Mouse (Mus musculus): ENCODE measurements at regions not wholly inside any gene's neighbourhood (a gene's known extent, or its start where the extent isn't known, plus 50 kb on each side); places are given as distances from the start of the nearest gene placed in this dataset.

DNA sequence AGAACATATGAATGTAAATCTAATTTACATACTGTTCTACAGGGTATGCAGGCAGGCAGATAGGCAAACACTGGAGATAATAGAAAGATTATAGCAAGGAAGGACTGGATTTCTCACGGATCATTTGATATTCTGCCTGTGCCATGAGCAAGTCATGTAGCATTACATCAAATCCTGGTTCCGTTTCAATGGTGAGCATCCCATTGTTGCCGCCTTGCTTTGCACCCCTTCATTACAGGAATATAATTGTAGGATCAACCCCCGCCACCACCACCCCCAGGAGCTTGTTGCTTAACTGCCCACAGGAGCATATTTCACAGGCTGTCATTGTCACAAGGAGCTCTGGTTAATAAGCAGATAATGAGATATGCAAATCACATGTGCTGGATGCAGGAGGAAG, 468.8 kb upstream of the Rgma start:
- no peak for DNase-seq (ENCODE audit: low spot score)

DNA sequence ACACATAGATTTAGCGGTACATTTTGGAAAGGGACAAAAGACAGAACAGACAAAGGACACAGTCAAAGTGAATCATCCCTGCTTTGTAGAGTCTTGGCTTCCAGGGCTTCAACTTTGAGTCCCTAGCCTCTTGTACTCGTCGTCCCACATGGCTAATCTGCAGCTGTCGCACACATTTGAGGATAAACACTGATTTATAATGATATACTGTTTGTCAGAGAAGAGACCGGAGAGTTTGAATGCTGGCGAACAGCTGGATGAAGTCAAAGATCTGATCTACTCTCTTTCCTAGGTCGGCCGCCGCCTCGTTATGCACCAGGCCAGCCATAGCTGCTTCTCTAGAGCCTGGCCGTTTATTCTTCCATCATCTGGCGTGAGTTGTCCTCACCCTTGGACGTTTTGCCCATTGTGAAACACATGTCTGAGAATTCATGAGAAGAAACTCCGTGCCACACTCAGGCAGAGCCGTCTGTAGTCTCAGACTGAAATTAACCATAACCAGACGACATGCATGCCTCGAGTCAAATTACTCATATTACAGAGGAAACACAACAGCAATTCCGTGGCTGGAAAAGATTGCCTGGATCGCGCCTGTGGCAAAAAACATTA, 448.4 kb upstream of the Rgma start:
- no peak for DNase-seq (ENCODE audit: low spot score)

DNA sequence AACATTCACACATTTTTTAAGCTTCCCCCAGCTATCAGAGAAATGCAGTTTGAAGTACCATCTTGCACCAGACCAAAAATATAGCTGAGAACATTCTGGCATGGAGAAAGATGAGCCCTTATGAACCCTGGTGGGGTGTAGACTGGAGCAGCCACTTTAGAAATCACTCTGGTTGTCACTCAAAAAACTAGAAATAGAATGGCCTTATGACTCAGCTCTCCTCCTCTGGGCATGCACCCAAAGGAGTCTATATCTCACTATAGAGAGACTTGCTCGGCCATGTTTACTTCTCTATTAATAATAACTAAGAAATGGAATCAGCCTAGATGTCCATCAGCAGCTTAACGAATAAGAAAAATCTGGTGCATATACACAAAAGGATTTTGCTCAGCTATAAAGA, 436.5 kb upstream of the Rgma start:
- no peak for DNase-seq (ENCODE audit: low spot score)

DNA sequence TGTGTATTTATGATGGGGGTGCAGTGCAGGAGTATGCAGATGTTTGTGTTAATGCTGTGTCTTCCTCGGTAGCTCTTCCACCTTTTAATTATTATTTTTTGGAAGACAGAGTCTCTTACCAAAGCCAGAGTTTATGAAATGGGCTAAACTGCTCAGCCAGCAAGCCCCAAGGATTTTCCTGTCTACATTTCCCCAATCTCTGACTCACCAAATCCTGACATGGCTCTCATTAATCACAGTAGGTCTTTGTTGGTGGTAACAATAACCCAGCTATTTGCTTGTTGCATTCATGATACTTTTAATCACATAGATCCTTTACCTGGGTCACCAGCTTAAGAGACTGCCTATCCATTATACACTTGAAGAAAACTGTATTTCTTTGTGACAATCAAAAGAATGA, 427.8 kb upstream of the Rgma start:
- no peak for DNase-seq (ENCODE audit: low spot score)

DNA sequence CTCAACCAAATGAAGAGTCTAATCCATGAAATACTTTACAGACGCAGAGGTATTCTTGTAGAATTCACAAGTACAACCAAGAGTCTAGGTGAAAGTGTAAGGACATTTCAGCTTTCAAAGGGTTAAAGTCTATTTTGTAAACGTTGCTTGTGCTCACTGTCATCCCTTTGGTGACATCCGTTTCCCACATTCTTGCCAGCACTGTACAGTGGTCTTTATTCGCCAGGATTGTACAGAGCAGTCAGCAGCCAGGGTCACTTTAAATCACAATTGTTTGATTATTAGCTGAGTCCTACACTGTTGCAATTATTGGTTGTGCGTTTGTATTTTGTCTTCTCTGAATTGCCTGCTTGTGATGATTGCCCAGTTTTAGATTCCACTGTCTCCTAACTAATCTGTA, 427.3 kb upstream of the Rgma start:
- no peak for DNase-seq (ENCODE audit: low spot score)

DNA sequence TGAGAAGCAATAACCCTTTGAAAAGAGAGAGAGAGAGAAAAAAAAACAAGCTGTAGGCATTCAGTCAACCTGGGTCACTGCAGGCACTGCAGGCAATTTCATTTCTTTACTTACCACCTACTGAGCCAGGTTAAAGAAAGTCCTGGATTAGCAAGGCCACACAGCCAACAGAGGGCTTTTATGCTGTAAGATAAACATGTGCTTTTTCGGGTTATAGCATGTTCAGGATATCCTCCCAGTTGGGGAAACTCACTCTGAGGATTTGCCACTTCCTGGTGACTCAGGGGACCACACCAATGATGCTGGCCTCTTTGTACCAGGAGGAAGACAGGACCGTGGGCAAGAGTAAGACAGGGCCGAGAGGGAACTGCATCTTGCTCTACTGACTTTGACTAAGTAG, 426.6 kb upstream of the Rgma start:
- DNase-seq (ENCODE audit: low spot score) = no peak

DNA sequence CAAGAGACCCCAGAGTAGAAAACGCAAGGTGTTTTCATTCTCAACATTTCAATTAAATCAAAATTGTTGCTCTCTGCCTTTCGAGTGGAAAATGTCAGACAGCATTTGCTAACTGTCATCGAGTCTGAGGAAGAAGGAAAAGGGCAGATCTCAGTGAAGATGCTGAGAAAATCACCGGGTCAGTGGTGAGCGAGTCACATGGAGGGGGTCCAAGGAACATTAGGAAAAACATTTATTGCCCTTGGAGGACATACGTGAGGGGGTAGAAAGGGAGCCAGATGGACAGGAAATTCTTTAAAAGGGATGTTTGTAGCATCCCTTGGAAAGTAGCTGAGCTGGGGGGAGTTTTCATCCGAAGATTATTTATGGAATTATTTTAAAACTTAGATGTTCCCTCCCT, 425.4 kb upstream of the Rgma start:
- DNase-seq (ENCODE audit: low spot score) = no peak

DNA sequence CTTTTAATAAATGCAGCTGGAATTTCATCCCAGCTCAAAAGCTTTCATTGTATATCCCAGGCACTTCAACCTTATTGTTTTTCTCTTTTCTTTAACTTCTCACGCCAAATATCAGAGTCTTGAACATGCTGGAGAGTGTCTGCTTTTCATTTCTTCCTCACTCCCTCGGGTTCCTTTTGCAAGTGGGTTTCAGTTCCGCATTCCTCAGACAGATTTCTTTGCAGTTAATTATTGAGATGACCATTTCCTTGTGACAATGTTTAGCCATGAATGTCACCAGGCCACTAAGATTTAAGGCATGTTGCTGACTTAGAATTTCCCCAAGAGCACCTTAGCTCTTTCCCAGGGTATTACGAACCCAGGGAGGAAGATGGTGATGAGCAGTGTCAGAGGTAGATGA, 417.6 kb upstream of the Rgma start:
- DNase-seq (ENCODE audit: low spot score) = no peak

DNA sequence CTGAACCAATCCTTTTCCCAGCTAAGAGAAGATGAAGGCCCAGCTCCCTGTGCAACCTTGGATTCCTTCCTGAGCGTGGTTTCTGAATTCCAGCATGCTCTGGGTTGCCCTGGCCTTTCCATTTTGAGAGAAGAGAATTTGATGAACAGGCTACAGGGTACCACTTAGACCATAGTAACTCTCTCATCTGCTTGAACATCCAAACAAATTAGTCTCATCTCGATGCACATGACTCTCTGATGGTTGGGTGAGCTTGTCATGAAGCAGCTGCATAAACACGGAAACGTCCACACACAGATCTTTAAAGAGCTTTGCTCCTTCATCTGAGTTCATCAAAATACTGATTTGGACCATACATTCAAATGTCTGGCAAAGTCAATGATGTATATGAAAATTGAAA, 414.0 kb upstream of the Rgma start:
- no peak for DNase-seq (ENCODE audit: low spot score)

DNA sequence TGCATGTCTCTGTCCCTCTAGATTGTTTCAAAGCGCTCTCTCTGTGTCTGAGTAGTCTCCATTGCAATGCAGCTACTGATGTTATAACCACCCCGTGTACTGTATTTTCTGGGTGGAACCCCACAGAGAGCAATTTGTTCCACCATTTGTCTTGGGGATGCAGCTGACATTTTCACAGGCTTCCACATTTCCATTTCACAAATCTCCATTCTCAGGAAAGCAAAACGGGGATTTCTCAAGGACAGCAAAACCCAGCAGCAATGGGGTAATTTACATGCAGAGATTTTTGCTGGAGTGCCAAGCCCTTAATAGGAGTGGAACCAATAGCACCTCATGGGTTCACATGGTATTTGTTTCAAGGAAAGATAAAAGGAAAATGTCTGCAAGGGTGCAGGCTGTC, 412.5 kb upstream of the Rgma start:
- no peak for DNase-seq (ENCODE audit: low spot score)

DNA sequence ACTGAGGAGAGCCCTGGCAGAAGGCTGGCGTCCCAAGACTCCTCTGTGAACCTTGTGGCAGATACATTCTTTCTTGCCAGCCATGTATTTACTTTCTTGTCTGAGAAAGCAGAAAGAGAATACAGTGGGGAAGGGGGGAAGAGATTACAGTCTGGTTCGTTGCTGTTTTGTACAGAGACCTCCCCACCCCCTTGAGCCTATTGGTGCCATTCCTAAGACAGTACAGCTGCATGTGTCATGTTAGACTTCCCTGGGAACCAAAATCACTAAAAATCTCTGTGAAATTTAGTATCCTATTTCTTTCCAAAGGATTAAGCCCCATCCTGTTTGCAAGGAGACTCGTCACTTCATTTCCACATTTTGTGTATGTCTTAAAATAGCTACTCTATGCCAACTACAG, 411.4 kb upstream of the Rgma start:
- DNase-seq (ENCODE audit: low spot score) = no peak

DNA sequence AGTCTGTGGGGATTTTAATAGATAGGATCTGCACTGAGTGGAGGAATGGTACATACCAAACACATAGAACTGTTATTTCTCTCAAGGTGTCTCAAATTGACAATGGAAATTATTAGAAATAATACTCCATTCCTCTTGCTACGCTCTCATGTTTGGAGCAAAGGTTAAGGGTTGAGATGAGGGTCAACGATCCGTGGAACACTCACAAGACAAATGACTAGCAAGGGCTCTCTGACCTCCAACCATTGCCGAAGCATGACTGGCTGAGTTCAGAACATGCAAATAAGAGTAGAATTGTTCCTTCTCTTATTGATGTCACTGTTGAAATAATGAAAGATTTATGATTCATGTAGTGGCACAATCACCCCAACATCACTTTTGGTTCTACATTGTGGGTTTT, 407.1 kb upstream of the Rgma start:
- no peak for DNase-seq (ENCODE audit: low spot score)

DNA sequence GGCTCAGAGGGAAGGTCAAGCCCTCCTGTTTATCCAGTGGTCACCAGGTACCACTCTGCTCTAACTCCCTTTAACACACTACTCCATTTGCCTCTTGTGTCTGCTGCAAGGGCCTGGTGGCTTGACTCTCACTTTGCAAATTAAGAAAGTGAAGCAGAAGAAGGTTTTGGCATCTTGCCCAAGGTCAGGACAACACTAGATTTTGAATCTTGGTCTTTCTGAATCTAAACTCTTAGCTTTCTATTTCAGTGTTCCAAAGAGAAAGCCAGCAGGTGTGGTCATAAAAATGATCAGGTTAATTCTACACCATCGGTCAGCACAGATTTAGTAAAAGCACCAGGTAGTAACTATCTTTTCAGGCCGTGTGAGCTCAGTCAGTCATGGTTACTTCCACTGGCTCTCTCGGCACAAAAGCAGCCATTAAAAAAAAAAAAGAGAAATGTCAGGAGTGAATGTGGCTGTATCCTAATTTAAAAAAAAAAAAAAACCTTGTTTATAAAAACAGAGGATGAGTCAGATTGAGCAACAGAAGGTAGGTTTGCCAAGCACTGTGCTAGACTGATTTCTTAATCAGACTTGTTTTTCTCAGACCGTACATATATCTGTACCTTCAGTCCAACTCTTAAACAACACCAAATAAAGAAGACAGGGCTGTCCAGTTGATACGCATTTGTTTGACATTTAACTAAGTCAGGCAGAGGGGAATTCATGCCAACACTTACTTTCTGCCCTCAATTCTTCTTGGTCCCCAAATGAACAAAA, 403.6 kb upstream of the Rgma start:
- DNase-seq (ENCODE audit: low spot score) = no peak

DNA sequence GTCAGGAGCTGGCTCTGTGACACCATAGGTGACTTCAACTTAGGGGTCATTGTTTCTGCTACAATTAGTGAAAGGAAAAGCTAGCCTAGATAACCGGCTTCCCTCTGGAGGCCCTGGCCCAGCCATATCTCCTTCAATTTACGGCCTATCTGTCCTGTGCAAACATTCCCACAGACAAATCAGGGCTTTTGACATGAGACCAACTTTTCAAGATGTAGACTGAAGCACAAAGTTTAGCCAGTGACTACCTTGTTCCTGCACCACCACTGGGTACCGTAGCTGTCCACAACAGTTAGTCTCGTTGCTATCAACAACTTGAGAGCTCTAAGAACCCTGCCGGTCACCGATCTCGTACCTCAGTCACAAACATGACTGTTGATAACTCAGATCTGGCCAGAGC, 402.9 kb upstream of the Rgma start:
- DNase-seq (ENCODE audit: low spot score) = no peak

DNA sequence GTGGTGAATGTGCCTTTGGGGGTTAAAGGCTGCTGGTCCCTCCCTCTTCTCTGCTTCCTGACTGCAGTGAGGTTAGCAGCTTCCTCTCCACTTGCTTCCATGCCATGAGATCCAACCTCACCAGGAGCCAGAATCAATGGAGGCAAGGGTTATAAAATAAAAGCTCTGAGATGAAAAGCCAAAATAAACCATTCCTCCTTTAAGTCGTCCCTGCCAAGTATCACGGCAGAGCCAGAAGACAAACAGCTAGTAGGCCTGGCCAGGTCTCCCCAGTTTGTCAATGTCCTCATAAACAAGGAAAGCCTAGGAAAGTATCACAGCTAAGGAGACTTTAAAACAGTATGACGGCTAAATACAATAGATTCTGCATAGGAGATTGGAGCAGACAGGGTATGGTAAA, 401.5 kb upstream of the Rgma start:
- DNase-seq (ENCODE audit: low spot score) = no peak

DNA sequence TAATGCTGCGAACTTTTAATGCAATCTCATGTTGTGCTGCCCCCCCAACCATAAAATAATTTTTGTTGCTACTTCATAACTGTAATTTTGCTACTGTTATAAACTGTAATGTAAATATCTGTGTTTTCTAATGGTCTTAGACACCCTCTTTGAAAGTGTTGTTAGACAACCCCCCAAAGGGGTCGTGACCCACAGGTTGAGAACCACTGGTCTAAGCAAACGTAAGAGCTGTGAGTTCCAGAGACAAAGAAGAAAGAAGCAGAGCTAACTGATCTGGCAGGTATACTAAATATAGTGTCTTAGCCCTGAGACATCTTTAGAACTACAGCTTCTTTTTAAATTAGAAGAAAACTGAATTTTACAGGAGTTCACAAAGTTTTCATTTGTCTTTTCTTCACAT, 400.9 kb upstream of the Rgma start:
- DNase-seq (ENCODE audit: low spot score) = no peak

DNA sequence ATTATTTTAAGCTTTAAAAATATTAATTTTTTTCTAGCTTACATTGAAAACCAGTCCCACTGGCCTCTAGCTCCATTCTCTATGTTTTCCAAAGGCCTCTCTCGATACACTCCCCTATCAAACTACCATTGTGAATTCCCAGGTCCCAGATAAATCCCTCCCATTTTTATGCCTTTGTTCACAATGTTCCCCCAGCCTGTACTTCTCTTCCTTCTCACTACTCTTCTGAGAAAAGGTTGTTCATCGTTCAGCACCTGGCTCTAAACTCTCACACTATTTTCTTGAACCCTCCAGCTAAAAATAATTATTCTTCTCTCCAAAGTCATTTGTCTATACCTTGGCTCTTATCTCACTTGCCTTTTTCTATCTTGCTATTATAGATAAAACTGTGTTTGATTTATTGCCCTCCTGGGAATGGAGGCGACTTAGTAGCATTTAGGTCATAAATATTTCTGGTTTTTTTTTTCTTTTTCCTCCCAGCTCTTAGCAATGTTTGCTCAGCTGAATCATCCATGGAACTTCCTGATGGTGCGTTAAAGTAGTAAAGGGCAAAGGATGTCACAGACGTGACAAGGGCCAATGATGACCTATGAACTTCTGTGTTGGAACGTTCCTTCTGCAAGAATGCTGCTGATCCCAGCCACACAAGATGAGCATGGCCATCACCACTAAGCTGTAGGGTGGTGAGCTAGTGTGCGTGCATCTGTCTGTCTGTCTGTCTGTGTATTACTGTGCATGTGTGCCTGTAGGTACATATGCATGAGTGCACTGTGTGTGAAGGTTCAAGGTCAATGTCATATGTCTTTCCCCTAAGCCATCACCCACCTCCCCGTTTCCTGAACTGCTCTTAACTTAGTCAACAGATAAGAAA, 384.5 kb upstream of the Rgma start:
- no peak for DNase-seq (ENCODE audit: low spot score)

DNA sequence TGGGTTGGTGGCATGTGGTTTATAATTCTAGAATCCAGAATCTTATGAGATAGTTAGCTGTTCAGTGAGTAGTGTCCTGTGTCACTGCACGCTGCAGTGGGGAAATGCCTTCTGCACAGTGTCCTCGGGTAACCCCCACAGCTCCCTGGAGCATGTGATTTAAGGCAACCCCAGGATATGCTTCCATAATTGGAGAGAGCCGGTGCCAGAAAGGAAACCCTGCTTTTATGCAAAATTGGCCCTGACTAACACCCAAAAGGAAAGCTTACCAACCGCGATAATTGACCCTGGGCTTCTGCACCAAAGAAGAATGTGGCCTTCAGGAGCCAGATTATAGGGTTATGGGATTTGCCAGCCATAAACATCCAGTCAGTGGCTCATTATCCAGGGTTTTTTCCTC, 376.9 kb upstream of the Rgma start:
- DNase-seq (ENCODE audit: low spot score) = no peak

DNA sequence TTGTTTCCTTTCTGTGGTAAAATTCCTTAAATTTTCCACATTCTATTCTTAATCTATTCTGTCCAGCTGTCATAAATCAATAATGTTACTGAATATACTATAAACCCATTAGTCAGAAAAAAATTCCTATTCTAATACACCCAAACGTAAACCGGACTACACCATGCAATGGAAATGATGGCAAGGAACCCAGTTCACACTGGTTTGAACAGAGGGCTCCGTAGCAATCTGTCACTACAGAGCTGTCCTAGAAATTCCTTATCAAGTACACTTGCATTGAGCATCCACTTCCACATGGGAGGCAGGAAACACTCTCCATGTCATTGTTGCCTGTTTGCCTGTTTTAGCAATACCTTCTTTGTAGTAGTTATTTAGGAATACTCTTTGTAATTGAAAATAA, 356.2 kb upstream of the Rgma start:
- no peak for DNase-seq (ENCODE audit: low spot score)

DNA sequence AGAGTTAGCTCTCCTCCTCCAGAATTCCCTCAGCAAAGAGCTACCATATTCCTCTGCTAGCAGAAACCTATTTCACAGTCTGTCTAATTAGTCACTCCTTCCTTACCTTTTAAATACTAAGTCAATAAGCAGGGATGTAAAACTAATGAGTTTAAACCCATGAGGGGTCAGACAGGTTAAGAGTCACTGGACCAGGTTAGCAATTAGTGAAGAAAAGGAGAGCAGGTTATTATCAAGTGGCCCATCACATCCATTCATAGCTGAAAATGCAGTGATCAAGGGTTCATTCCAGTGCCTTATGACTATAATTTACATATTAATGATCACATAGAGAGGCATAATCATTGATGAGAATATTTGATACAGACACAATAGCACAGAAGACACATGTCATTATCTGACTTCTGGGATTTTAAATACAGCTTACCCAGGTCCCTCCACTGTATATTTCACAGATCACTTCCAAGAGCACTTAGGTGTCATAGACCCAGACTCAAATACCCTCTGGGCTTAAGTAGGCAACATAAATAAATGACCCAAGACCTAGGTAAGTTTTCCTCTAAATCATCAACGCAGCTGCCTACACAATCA, 355.4 kb upstream of the Rgma start:
- no peak for DNase-seq (ENCODE audit: low spot score)

DNA sequence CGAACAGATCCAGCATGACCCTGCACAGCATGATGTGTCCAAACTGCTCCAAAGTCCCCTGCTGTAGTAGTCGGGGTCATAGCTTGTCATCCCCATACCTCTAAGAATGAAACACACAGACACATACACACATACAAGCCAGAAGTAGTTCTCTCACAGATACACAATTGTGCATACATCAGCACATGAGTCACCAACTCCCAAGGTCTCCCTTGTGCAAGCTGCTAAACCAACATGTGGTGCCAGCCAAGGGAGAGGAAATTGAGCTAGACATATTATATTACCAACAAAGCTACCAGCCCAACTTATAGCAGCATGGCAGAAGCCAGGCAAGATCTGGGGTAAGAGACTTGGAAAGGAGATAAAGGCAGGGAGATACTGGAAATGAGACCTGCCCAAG, 353.5 kb upstream of the Rgma start:
- DNase-seq (ENCODE audit: low spot score) = no peak

DNA sequence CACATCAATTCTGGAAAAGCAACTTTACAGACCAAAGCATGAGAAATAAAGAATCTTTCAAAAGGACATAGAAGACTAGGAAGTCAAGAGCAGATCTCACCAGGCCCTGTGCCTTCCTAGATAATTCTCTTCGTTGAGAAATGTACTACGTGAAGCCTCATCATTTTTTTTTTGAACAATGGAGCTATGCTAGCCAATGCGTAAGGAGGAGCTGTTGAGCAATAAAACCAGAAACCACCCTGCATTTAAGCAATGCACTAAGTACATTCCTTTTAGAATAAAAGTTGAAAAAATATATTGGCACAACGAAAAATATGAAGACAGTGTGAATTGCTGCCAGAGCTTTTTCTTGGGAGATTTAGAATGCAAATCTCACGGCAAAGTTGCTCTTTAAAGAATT, 349.7 kb upstream of the Rgma start:
- no peak for DNase-seq (ENCODE audit: low spot score)

DNA sequence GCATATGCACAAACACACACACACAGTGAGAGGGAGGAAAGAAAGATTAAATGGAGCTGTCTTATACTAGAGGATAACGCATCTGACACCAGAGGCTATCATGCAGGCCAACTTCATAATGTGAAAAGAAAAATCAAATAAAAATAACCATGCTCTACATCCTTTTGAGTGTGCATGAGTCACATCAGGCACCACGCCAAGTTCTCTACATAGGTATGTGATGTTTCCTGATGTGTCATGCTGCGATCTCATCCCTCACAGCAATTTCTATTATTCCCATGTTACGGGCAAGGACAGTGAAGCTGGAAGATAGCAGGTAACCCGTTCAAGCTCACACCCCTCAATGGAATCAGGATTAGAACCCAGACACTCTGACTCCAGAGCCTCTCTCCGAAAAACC, 346.4 kb upstream of the Rgma start:
- no peak for DNase-seq (ENCODE audit: low spot score)

All from c-Kit-positive CD71-positive TER-119-positive erythroid progenitor cells, embryonic 14.5 days (primary cell).